Mouse (Mus musculus) thymus, adult 2 months (tissue): ENCODE measurements around the gene Arhgap24. TPM values are rescaled to one million over a fixed set of nuclear protein-coding genes. Genes with fewer than 3 reads are reported as not detected.

Experiments
- DNase-seq: peaks from one replicate; pipeline ENCODE4 v3.0.0; 2021
- H3K27ac ChIP-seq: fragments of 200-500 bp; 2 replicates; pipeline ENCODE4 v1.5.1; 2012; ENCODE audit warnings: low read length, control low read depth; ENCODE audit not compliant: control insufficient read depth, insufficient read depth
- H3K27me3 ChIP-seq: fragments of 200-500 bp; 2 replicates; pipeline ENCODE4 v1.6.1; 2012; ENCODE audit warnings: mild to moderate bottlenecking, low read length, moderate library complexity, mixed read lengths; ENCODE audit not compliant: control insufficient read depth, insufficient read depth
- H3K36me3 ChIP-seq: fragments of 200-500 bp; 2 replicates; pipeline ENCODE4 v1.6.1; 2012; ENCODE audit warnings: mild to moderate bottlenecking, low read length, moderate library complexity; ENCODE audit not compliant: control insufficient read depth, insufficient read depth
- H3K4me1 ChIP-seq: fragments of 200-500 bp; replicated peaks from 2 replicates; pipeline ENCODE4 v1.6.1; 2012; ENCODE audit warnings: low read length; ENCODE audit not compliant: control insufficient read depth, insufficient read depth
- H3K4me3 ChIP-seq: fragments of 200-500 bp; 2 replicates; pipeline ENCODE4 v1.5.1; 2012; ENCODE audit warnings: mild to moderate bottlenecking, low read length, control low read depth, moderate library complexity; ENCODE audit not compliant: control insufficient read depth, insufficient read depth
- CTCF ChIP-seq: fragments of 200-500 bp; IDR thresholded peaks from 2 replicates; pipeline ENCODE4 v1.5.1; 2012; ENCODE audit warnings: mild to moderate bottlenecking, control low read depth, low read length, moderate library complexity, borderline replicate concordance; ENCODE audit not compliant: control insufficient read depth, poor library complexity, insufficient read depth; ENCODE audit errors: extremely low read depth
- POLR2A ChIP-seq: fragments of 200-500 bp; IDR thresholded peaks from 2 replicates; pipeline ENCODE4 v1.6.1; 2012; ENCODE audit warnings: mild to moderate bottlenecking, low read length, control low read depth, moderate library complexity; ENCODE audit not compliant: control insufficient read depth, poor library complexity, insufficient read depth; ENCODE audit errors: extremely low read depth
- WGBS: fragments of 180-500 bp; shearing (Covaris S2); methylation state at CpG from one replicate; pipeline ENCODE4 v1.1.7; 2018; 5-methylcytosine and 5-hydroxymethylcytosine counted together
- polyA plus RNA-seq: library from polyadenylated mRNA; depleted of rRNA; stranded (reverse); fragments of >200 nt; gene quantifications from 2 replicates; pipeline ENCODE4 v1.2.3, GENCODE M21; 2012

Arhgap24 gene
- polyA plus RNA-seq, 1 experiment, result 4.5 TPM

DNA sequence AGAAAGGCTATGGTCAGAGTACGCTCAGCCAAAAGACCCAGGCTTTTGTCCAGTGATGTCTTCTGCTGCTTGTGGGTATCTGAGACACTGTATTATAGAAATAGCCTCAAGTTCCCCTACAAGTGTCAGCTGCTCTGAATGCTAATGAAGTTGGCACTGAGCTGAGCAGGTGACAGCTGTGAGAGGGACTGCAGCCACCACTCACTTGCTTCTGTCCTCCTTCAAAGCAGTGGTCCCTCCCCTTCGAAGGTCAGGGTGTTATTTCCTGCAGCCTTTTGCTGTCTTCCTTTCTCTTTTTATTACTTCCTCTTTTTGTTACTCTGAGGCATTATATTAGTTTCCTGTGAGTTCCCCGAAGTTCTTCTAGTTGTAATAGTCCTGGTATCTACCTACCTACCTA is 16.0 kb downstream of the Arhgap24 start:
- no peaks in the 10 kb centered on the region for H3K4me1 ChIP-seq
- no peak overlapping the region for H3K27ac ChIP-seq
- no peak for DNase-seq
- H3K4me3 ChIP-seq, result no peak overlapping the region
- no peak for TF ChIP-seq POLR2A
- TF ChIP-seq CTCF, result no peak
- no peaks in the 10 kb centered on the region for H3K36me3 ChIP-seq
- H3K27me3 ChIP-seq, result no peaks in the 10 kb centered on the region
- WGBS, result 24% methylated on average over 3 of the region's 3 CpGs

- no peaks in the 10 kb centered on the region for H3K36me3 ChIP-seq
- no peak for TF ChIP-seq POLR2A
- no peak for TF ChIP-seq CTCF
- no peaks in the 10 kb centered on the region for H3K27me3 ChIP-seq
- 20% methylated on average over 5 of the region's 5 CpGs for WGBS
- H3K27ac ChIP-seq, result no peak overlapping the region
- H3K4me1 ChIP-seq, result no peaks in the 10 kb centered on the region
- no peak for DNase-seq
- H3K4me3 ChIP-seq, result no peak overlapping the region
These were observed 17.6 kb downstream of the Arhgap24 start for GRCm38 (mm10) chr5:102498747-102499146.

GRCm38 (mm10) chr5:102502333-102502732 is 21.1 kb downstream of the Arhgap24 start:
- no peak overlapping the region for H3K27ac ChIP-seq
- no peak for TF ChIP-seq CTCF
- no peak for TF ChIP-seq POLR2A

GRCm38 (mm10) chr5:102503066-102503465 is 21.9 kb downstream of the Arhgap24 start:
- DNase-seq, result no peak
- Histone ChIP-seq H3K27ac (no peak overlapping the region), H3K4me3 (no peak overlapping the region), H3K27me3 (no peaks in the 10 kb centered on the region), H3K4me1 (no peaks in the 10 kb centered on the region), H3K36me3 (no peaks in the 10 kb centered on the region)
- no peak for TF ChIP-seq POLR2A
- TF ChIP-seq CTCF, result no peak
- WGBS, result 90% methylated on average over 3 of the region's 3 CpGs

More at GRCm38 (mm10) chr5:102502333-102502732, 21.1 kb downstream of the Arhgap24 start:
- H3K27me3 ChIP-seq, result no peaks in the 10 kb centered on the region
- no peak overlapping the region for H3K4me3 ChIP-seq
- no peaks in the 10 kb centered on the region for H3K4me1 ChIP-seq
- WGBS, result 58% methylated on average over 2 of the region's 2 CpGs
- DNase-seq, result no peak
- H3K36me3 ChIP-seq, result no peaks in the 10 kb centered on the region

GRCm38 (mm10) chr5:102503868-102504267 is 22.7 kb downstream of the Arhgap24 start:
- WGBS, result 93% methylated on average over 2 of the region's 2 CpGs

DNA sequence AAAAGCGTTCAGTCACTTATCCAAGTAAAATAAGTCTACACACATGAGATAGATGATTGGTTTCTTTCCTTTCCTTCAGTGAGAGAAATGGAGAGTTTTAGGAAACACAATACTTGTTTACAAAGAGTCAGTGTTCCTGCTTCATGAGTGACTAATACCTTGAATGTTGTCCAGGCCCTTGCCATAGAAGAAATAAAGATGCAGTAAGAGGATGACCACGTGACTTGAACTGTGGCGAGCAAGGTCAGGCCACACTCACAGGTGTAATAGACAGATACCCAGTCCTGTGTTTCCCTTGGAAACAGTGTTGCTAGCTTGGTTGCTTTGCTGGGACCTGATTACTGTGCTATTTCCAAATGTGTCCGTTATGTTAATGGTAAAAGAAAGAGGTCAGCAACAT is 23.4 kb downstream of the Arhgap24 start:
- no peak for TF ChIP-seq CTCF
- TF ChIP-seq POLR2A, result no peak
- Histone ChIP-seq H3K4me3 (no peak overlapping the region), H3K27ac (no peak overlapping the region), H3K27me3 (no peaks in the 10 kb centered on the region), H3K36me3 (no peaks in the 10 kb centered on the region), H3K4me1 (no peaks in the 10 kb centered on the region)
- no peak for DNase-seq
- 93% methylated on average over 4 of the region's 4 CpGs for WGBS

More at GRCm38 (mm10) chr5:102503868-102504267, 22.7 kb downstream of the Arhgap24 start:
- Histone ChIP-seq H3K27me3 (no peaks in the 10 kb centered on the region), H3K27ac (no peak overlapping the region), H3K4me1 (no peaks in the 10 kb centered on the region), H3K4me3 (no peak overlapping the region), H3K36me3 (no peaks in the 10 kb centered on the region)
- DNase-seq, result no peak
- no peak for TF ChIP-seq CTCF
- no peak for TF ChIP-seq POLR2A

- WGBS, result 68% methylated on average over 3 of the region's 3 CpGs
- H3K4me1 ChIP-seq, result no peaks in the 10 kb centered on the region
- no peak for TF ChIP-seq POLR2A
- no peak for TF ChIP-seq CTCF
These were observed 27.0 kb downstream of the Arhgap24 start for GRCm38 (mm10) chr5:102508162-102508561.

More at GRCm38 (mm10) chr5:102508162-102508561, 27.0 kb downstream of the Arhgap24 start:
- H3K36me3 ChIP-seq, result no peaks in the 10 kb centered on the region
- no peak for DNase-seq
- no peak overlapping the region for H3K4me3 ChIP-seq
- no peaks in the 10 kb centered on the region for H3K27me3 ChIP-seq
- H3K27ac ChIP-seq, result no peak overlapping the region
